Mouse (Mus musculus): ENCODE measurements around the gene Adgb. TPM values are rescaled to one million over a fixed set of nuclear protein-coding genes. Genes with fewer than 3 reads are reported as not detected.

Gene Adgb
- polyA plus RNA-seq, 2 experiments = 0.12 to 0.47 TPM

DNA sequence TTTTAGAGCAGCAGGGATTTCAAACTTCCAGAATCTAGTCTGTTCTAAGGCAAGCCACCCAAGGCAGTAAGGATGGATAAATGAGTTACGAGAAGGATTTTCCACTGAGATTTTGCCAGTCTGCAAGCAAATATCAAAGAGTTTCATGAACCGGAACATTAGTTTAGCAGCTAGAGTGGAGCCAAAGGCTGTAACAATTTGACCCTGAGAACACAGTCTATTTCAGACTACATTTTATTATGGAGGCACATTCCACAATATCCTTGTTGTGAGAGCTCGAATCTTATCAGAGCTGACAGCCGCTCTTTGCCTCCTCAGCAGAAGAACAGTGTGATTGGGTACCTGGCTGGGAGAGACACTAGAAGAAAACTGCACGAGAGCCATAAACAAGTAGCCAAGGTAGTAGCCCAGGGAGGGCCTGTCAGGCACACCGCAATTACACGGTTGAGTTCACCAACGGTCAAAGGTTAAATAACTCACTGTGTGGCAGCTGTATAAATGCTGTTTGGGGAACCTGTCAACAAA lies 171.1 kb downstream of the Adgb start:
- Histone ChIP-seq H3K27me3 (ENCODE audit: control insufficient read depth, insufficient read depth, low read length) (no peaks in the 10 kb centered on the region), H3K4me1 (ENCODE audit: control insufficient read depth, insufficient read depth, low read length) (no peaks in the 10 kb centered on the region), H3K36me3 (ENCODE audit: control insufficient read depth, insufficient read depth, low read length) (no peaks in the 10 kb centered on the region), H3K4me2 (replicated peaks; ENCODE audit: low read depth, low read length, severe bottlenecking) (no peak overlapping the region), H3K4me3 (replicated peaks; ENCODE audit: low read length) (no peak overlapping the region), H3K27ac (replicated peaks; ENCODE audit: low read depth, low read length) (no peak overlapping the region), H3K9ac (ENCODE audit: low read depth, low read length, severe bottlenecking) (no peak overlapping the region), H3K9me3 (ENCODE audit: control insufficient read depth, low read length) (no peaks in the 10 kb centered on the region)
- TF ChIP-seq POLR2A (IDR thresholded peaks at IDR 0.05; ENCODE audit: borderline replicate concordance, extremely low read depth, insufficient read depth, insufficient read length) = no peak
- ATAC-seq (ENCODE audit: low FRiP score, low read depth) = no peak
- WGBS = 38% methylated on average over 8 of the region's 8 CpGs
- DNase-seq (ENCODE audit: low spot score) = no peak

GRCm38 (mm10) chr10:10299987-10300386 lies 172.1 kb downstream of the Adgb start:
- DNase-seq (ENCODE audit: low spot score) = no peak
- Histone ChIP-seq H3K9ac (ENCODE audit: low read depth, low read length, severe bottlenecking) (no peak overlapping the region), H3K27me3 (ENCODE audit: control insufficient read depth, insufficient read depth, low read length) (no peaks in the 10 kb centered on the region), H3K4me2 (replicated peaks; ENCODE audit: low read depth, low read length, severe bottlenecking) (no peak overlapping the region), H3K4me3 (replicated peaks; ENCODE audit: low read length) (no peak overlapping the region), H3K36me3 (ENCODE audit: control insufficient read depth, insufficient read depth, low read length) (no peaks in the 10 kb centered on the region), H3K4me1 (ENCODE audit: control insufficient read depth, insufficient read depth, low read length) (no peaks in the 10 kb centered on the region), H3K9me3 (ENCODE audit: control insufficient read depth, low read length) (no peaks in the 10 kb centered on the region), H3K27ac (replicated peaks; ENCODE audit: low read depth, low read length) (no peak overlapping the region)
- TF ChIP-seq POLR2A (IDR thresholded peaks at IDR 0.05; ENCODE audit: borderline replicate concordance, extremely low read depth, insufficient read depth, insufficient read length) = no peak
- no peak for ATAC-seq (ENCODE audit: low FRiP score, low read depth)
- WGBS = 70% methylated on average over 4 of the region's 4 CpGs

- H3K9me3 ChIP-seq (ENCODE audit: control insufficient read depth, low read length) = no peaks in the 10 kb centered on the region
- DNase-seq (ENCODE audit: low spot score) = no peak
- H3K4me1 ChIP-seq (ENCODE audit: control insufficient read depth, insufficient read depth, low read length) = no peaks in the 10 kb centered on the region
- no peaks in the 10 kb centered on the region for H3K36me3 ChIP-seq (ENCODE audit: control insufficient read depth, insufficient read depth, low read length)
- WGBS = 67% methylated on average over 2 of the region's 2 CpGs
- H3K27me3 ChIP-seq (ENCODE audit: control insufficient read depth, insufficient read depth, low read length) = no peaks in the 10 kb centered on the region
- no peak for TF ChIP-seq POLR2A (IDR thresholded peaks at IDR 0.05; ENCODE audit: borderline replicate concordance, extremely low read depth, insufficient read depth, insufficient read length)
- H3K9ac ChIP-seq (ENCODE audit: low read depth, low read length, severe bottlenecking) = no peak overlapping the region
- no peak overlapping the region for H3K4me2 ChIP-seq (replicated peaks; ENCODE audit: low read depth, low read length, severe bottlenecking)
- no peak for ATAC-seq (ENCODE audit: low FRiP score, low read depth)
- no peak overlapping the region for H3K4me3 ChIP-seq (replicated peaks; ENCODE audit: low read length)
- H3K27ac ChIP-seq (replicated peaks; ENCODE audit: low read depth, low read length) = no peak overlapping the region
Measured at GRCm38 (mm10) chr10:10287221-10287867, 184.8 kb downstream of the Adgb start.

Other genes starting within 250 kb of the Adgb start
- 16.9 and 19.1 TPM in 2 replicates for gene Rab32, start 85.9 kb upstream of the Adgb start, polyA plus RNA-seq (2012; rRNA removed)
- 34.9 and 39.5 TPM in 2 replicates for gene Rab32, start 85.9 kb upstream of the Adgb start, polyA plus RNA-seq (2014; fragmentation: Nextera tagmentation; extraction: Ambion mirVana)
- not detected in 2 replicates for gene Gm10944, start 209.0 kb upstream of the Adgb start, polyA plus RNA-seq (2012; rRNA removed)
- gene Gm10944, start 209.0 kb upstream of the Adgb start, polyA plus RNA-seq (2014; fragmentation: Nextera tagmentation; extraction: Ambion mirVana) = not detected in 2 replicates